Mouse (Mus musculus): Measurements from ENCODE around the gene 1700017B05Rik. TPM values are rescaled to one million over a fixed set of nuclear protein-coding genes. Genes with fewer than 3 reads are reported as not detected.

1700017B05Rik gene
- 40.4 TPM for polyA plus RNA-seq (2017; shearing (Covaris generic))

GRCm38 (mm10) chr9:57261913-57262794 lies at the start of gene 1700017B05Rik:
1700017B05Rik (minus strand) TSS chr9:57262612.

GRCm38 (mm10) chr9:57236256-57236655 lies 26.2 kb downstream of the 1700017B05Rik start, which contains the start of gene Trcg1:
Trcg1 (plus strand) TSS chr9:57236556.

Other genes with a start within 250 kb of the 1700017B05Rik start
- gene Sin3a, start 190.6 kb downstream of the 1700017B05Rik start, polyA plus RNA-seq (2017; shearing (Covaris generic)) = 51.2 TPM
- 71.6 TPM for gene Man2c1, start 131.9 kb downstream of the 1700017B05Rik start, polyA plus RNA-seq (2017; shearing (Covaris generic))
- 37.7 TPM for gene Neil1, start 114.3 kb downstream of the 1700017B05Rik start, polyA plus RNA-seq (2017; shearing (Covaris generic))
- gene Commd4, start 104.3 kb downstream of the 1700017B05Rik start, polyA plus RNA-seq (2017; shearing (Covaris generic)) = 306 TPM
- gene Trcg1, start 26.1 kb downstream of the 1700017B05Rik start, polyA plus RNA-seq (2017; shearing (Covaris generic)) = not detected
- 143 TPM for gene Ppcdc, start 177.5 kb upstream of the 1700017B05Rik start, polyA plus RNA-seq (2017; shearing (Covaris generic))
- 0.23 TPM for gene Scamp5, start 205.4 kb upstream of the 1700017B05Rik start, polyA plus RNA-seq (2017; shearing (Covaris generic))
- 0.20 TPM for gene Rpp25, start 241.4 kb upstream of the 1700017B05Rik start, polyA plus RNA-seq (2017; shearing (Covaris generic))

Data from activated CD4-positive, CD25-positive, alpha-beta regulatory T cell, adult 9 weeks (primary cell).